Mouse (Mus musculus) lung, postnatal 0 days (tissue): ENCODE data around the gene Mgat5.

Source experiments
- CTCF ChIP-seq: IDR thresholded peaks from 2 replicates; pipeline ENCODE4 v1.5.1; 2016; ENCODE audit warnings: antibody characterized with exemption, mild to moderate bottlenecking
- EP300 ChIP-seq: IDR thresholded peaks from 2 replicates; pipeline ENCODE4 v1.6.1; 2016; ENCODE audit warnings: antibody characterized with exemption, mild to moderate bottlenecking, control low read depth

GRCm38 (mm10) chr1:127313652-127314350 is 109.0 kb downstream of the Mgat5 start:
- TF ChIP-seq CTCF (no peak), EP300 (no peak)
